Mouse (Mus musculus) ES-E14 (cell line): Measurements from ENCODE around the gene Rab30. TPM values are rescaled to one million over a fixed set of nuclear protein-coding genes. Genes with fewer than 3 reads are reported as not detected.
A peak's percentile ranks its signal among the peaks of the same experiment; 100 is the strongest.

Source experiments
- DNase-seq: peaks from one replicate; pipeline ENCODE4 v3.0.0-alpha.2; 2013; ENCODE audit warnings: low read depth, low spot score
- H3K27ac ChIP-seq: 2 replicates; pipeline ENCODE4 v1.5.1; 2012; ENCODE audit warnings: low read depth, mild to moderate bottlenecking, low read length, moderate library complexity, mixed read lengths; ENCODE audit not compliant: poor library complexity, insufficient read depth, severe bottlenecking
- H3K36me3 ChIP-seq: 2 replicates; pipeline ENCODE4 v1.6.1; 2012; ENCODE audit warnings: mild to moderate bottlenecking, low read length, moderate library complexity, mixed read lengths; ENCODE audit not compliant: control insufficient read depth, poor library complexity, insufficient read depth, severe bottlenecking
- H3K4me1 ChIP-seq, 2 experiments: fragments of 150-350 bp in 1 of 2; sonication (generic) in 1 of 2; 2 replicates each; pipeline ENCODE4 v1.6.1; 2012; ENCODE audit warnings: low read length in 2 of 2, mild to moderate bottlenecking in 1 of 2, mixed read lengths in 1 of 2; ENCODE audit not compliant: control insufficient read depth in 2 of 2, insufficient read depth in 2 of 2, poor library complexity in 1 of 2
- H3K4me3 ChIP-seq, 2 experiments: fragments of 150-350 bp in 1 of 2; sonication (generic) in 1 of 2; 2 replicates each; pipeline ENCODE4 v1.5.1; 2012; ENCODE audit warnings: low read length in 2 of 2, low read depth in 1 of 2, mild to moderate bottlenecking in 1 of 2, mixed read lengths in 1 of 2; ENCODE audit not compliant: insufficient read depth in 1 of 2, poor library complexity in 1 of 2, severe bottlenecking in 1 of 2
- H3K9ac ChIP-seq: 2 replicates; pipeline ENCODE4 v1.6.1; 2012; ENCODE audit warnings: low read depth, mild to moderate bottlenecking, low read length, mixed read lengths; ENCODE audit not compliant: poor library complexity, insufficient read depth, severe bottlenecking
- H3K9me3 ChIP-seq: fragments of 150-350 bp; sonication (generic); 2 replicates; pipeline ENCODE4 v1.6.1; 2012; ENCODE audit warnings: low read depth, mild to moderate bottlenecking, low read length; ENCODE audit not compliant: control insufficient read depth, insufficient read depth
- CHD2 ChIP-seq: IDR thresholded peaks from 2 replicates; pipeline ENCODE4 v1.6.1; 2014; ENCODE audit warnings: mild to moderate bottlenecking, low read depth, low read length, inconsistent platforms
- HCFC1 ChIP-seq: IDR thresholded peaks from 2 replicates; pipeline ENCODE4 v1.6.1; 2012; ENCODE audit warnings: low read length, inconsistent platforms, borderline replicate concordance; ENCODE audit not compliant: insufficient read depth
- MAFK ChIP-seq: IDR thresholded peaks from 2 replicates; pipeline ENCODE4 v1.6.1; 2014; ENCODE audit warnings: mild to moderate bottlenecking, low read depth, low read length, inconsistent platforms; ENCODE audit not compliant: insufficient read depth
- ZC3H11A ChIP-seq: IDR thresholded peaks from 2 replicates; pipeline ENCODE4 v1.6.1; 2012; ENCODE audit warnings: low read depth, mild to moderate bottlenecking, inconsistent platforms, low read length, borderline replicate concordance
- ZNF384 ChIP-seq: IDR thresholded peaks from 2 replicates; pipeline ENCODE4 v1.6.1; 2012; ENCODE audit warnings: low read depth, low read length, inconsistent platforms
- in situ Hi-C, 2 experiments: fragments of 600-800 bp; cut with MboI; formaldehyde crosslinking; loops; one replicate each; pipeline ENCODE4 v1.15.1; 2025; ENCODE audit warnings: low sequenced_read_pairs in 2 of 2, inconsistent platforms in 1 of 2; ENCODE audit not compliant: unreplicated experiment in 2 of 2
- total RNA-seq: library from RNA; depleted of rRNA; stranded (reverse); fragments of 300-350 nt; gene quantifications from 2 replicates; pipeline ENCODE4 v1.2.3, GENCODE M21; 2012

The Rab30 gene
- total RNA-seq, 1 experiment: 7.4 TPM

GRCm38 (mm10) chr7:92732136-92732535 lies 9.3 kb upstream of the Rab30 start:
- no peak overlapping the region for H3K9ac ChIP-seq
- no peaks in the 10 kb centered on the region for H3K4me1 ChIP-seq
- H3K36me3 ChIP-seq: no peaks in the 10 kb centered on the region; the same call in 1 of the 2 replicates
- H3K4me3 ChIP-seq: no peak overlapping the region
- TF ChIP-seq ZC3H11A: no peak
- TF ChIP-seq ZNF384: no peak
- no peak for TF ChIP-seq MAFK
- no peak for TF ChIP-seq HCFC1
- no peaks in the 10 kb centered on the region for H3K9me3 ChIP-seq
- no peak overlapping the region for H3K27ac ChIP-seq
- in situ Hi-C loops: no loop called here
- no peak for DNase-seq

DNA sequence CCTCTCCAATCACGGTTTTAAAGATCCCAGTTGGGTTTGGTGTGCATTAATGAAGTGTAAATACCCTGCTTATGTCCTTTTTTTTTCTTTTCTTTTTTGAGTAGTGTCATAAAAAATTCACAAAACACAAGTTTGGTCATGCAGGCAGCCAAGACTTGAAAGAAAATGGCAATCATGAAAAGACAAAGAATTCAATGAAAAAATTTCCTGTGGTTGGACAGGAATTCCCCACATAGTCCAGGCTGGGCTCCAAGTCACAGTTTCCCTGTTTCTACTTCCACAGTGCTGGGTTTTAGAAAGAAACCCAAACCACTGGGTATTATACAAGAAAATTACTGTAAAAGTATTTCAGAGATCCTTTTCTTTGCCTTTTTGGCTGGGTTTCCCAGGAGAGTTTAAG lies 3.8 kb upstream of the Rab30 start:
- DNase-seq: no peak
- Histone ChIP-seq H3K9me3 (no peaks in the 10 kb centered on the region), H3K36me3 (no peaks in the 10 kb centered on the region; the same call in 1 of the 2 replicates), H3K9ac (no peak overlapping the region), H3K4me1 (no peaks in the 10 kb centered on the region; a peak in 1 of 4 replicates), H3K27ac (no peak overlapping the region), H3K4me3 (no peak overlapping the region)
- TF ChIP-seq ZNF384 (no peak), HCFC1 (no peak), ZC3H11A (no peak), CHD2 (no peak), MAFK (no peak)
- in situ Hi-C loops: no loop called here

DNA sequence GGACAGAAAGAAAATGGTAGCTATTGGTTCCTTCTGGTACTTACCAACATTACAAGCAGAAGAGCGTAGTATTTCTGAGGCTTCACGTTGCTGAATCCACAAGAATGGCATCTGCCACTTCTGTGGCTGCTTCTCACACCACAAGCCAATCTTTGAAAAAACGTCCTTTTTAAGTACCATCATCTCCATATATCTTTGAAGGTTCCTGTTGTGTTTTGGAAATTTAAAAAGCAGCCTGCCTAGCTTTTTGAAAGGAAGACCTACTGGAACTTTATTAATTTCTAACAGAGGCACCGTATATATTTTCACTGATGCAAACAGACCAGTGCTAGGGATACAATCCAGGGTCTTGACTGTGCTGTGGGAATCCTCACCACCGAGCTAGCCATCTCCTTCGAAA lies 1.4 kb upstream of the Rab30 start:
- TF ChIP-seq MAFK: no peak
- TF ChIP-seq CHD2: no peak
- TF ChIP-seq ZNF384: no peak
- in situ Hi-C loops: no loop called here
- no peak for DNase-seq
- no peaks in the 10 kb centered on the region for H3K9me3 ChIP-seq
- peaks cover 7 to 12% of the 10 kb centered on the region in 2 experiments for H3K4me1 ChIP-seq
- peak overlapping the region; percentile 89 to 93; a peak in 3 of 4 replicates for H3K4me3 ChIP-seq
- H3K9ac ChIP-seq: peak overlapping the region; percentile 99; the same call in 1 of the 2 replicates
- no peaks in the 10 kb centered on the region; the same call in 1 of the 2 replicates for H3K36me3 ChIP-seq
- H3K27ac ChIP-seq: no peak overlapping the region

DNA sequence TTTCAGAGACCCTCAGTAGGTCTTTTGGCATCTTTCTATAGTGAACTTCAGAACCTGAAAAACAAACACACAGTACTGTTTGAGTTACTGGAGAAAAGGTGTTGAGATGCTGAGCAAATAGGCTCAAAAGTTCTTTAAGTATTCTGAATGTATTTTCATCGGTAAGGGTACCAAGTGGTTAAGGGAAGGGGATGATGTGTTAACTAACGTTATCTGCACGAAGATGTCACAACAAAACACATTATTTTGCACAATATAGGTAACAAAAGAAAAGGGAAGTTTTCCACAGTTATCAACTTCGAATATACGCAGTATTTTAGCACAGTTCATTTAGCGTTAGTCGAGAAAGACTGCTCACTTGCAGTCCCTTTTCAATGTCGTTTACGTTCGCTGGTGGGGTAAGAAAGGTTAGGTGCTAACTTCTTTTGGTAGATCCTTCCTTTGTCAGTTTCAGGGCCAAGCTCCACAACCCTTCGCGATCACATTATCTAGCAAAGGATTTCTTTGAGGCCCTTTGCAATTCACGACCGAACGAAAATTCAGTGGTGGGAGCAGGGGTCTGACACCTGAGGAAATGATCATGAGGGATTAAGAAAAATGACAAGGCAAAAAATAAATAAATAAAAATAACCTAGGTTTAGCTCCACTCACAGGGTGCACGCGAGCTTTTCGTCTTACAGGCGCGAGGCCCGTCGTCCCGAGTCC lies 840 bp upstream of the Rab30 start:
- no peak for TF ChIP-seq CHD2
- no peak for TF ChIP-seq ZC3H11A
- TF ChIP-seq ZNF384: no peak
- TF ChIP-seq MAFK: no peak
- TF ChIP-seq HCFC1: no peak
- peak overlapping the region; percentile 89 to 93 for H3K4me3 ChIP-seq
- peak overlapping the region; percentile 68 for H3K27ac ChIP-seq
- in situ Hi-C loops: no loop called here
- no peaks in the 10 kb centered on the region for H3K9me3 ChIP-seq
- peak overlapping the region; percentile 99 for H3K9ac ChIP-seq
- no peak for DNase-seq
- no peaks in the 10 kb centered on the region; the same call in 1 of the 2 replicates for H3K36me3 ChIP-seq
- peaks cover 7 to 12% of the 10 kb centered on the region in 2 experiments for H3K4me1 ChIP-seq

GRCm38 (mm10) chr7:92741861-92742249 lies 452 bp downstream of the Rab30 start:
- Histone ChIP-seq H3K4me3 (peak overlapping the region; percentile 53 to 90), H3K36me3 (no peaks in the 10 kb centered on the region; the same call in 1 of the 2 replicates), H3K4me1 (peaks cover 7 to 12% of the 10 kb centered on the region in 2 experiments), H3K9me3 (no peaks in the 10 kb centered on the region), H3K9ac (peak overlapping the region; percentile 30), H3K27ac (no peak overlapping the region)
- in situ Hi-C loops: no loop called here
- no peak for DNase-seq
- TF ChIP-seq ZC3H11A (no peak), MAFK (no peak), CHD2 (no peak), ZNF384 (no peak), HCFC1 (no peak)
